Mouse (Mus musculus): ENCODE measurements around the gene Arpc5l.

- no peak for TF ChIP-seq CTCF (IDR thresholded peaks at IDR 0.05; ENCODE audit: extremely low read depth, insufficient read depth, low read length)
- TF ChIP-seq POLR2A (IDR thresholded peaks at IDR 0.05; ENCODE audit: extremely low read depth, insufficient read depth, low read length), result no peak
Measured at GRCm38 (mm10) chr2:39012768-39013279, 7.7 kb downstream of the Arpc5l start.
